8 mouse cellular contexts compared by ENCODE assay signal in genomic region chr9:104373253-104373652, GRCm38 (mm10). TPM values are rescaled to one million over a fixed set of nuclear protein-coding genes. Genes with fewer than 3 reads are reported as not detected.
DNase-seq lines count a peak whose midpoint lies in the region; ATAC-seq and TF ChIP-seq lines count a peak whose summit lies in the region.

No protein-coding gene starts in this region.

- H3K4me2 ChIP-seq in forebrain, embryonic 14.5 days (ENCODE audit: low read length) = no peak overlapping the region
- no peak overlapping the region for H3K4me2 ChIP-seq in forebrain, embryonic 15.5 days (replicated peaks)

- H3K4me1 ChIP-seq in forebrain, embryonic 14.5 days (ENCODE audit: control insufficient read depth, insufficient read depth, low read length) = no peaks in the 10 kb centered on the region
- no peaks in the 10 kb centered on the region for H3K4me1 ChIP-seq in forebrain, embryonic 15.5 days
- H3K4me1 ChIP-seq in E14TG2a.4 (replicated peaks; ENCODE audit: low read depth, low read length) = peaks cover 10% of the 10 kb centered on the region

- no peaks in the 10 kb centered on the region for H3K36me3 ChIP-seq in forebrain, embryonic 14.5 days (ENCODE audit: control insufficient read depth, insufficient read depth, low read length)
- no peaks in the 10 kb centered on the region for H3K36me3 ChIP-seq in forebrain, embryonic 15.5 days
- H3K36me3 ChIP-seq in E14TG2a.4 (ENCODE audit: insufficient read depth, low read length) = no peaks in the 10 kb centered on the region
- H3K36me3 ChIP-seq in splenic B cell, adult 2 months (ENCODE audit: control insufficient read depth, insufficient read depth, low read length, poor library complexity, severe bottlenecking) = no peaks in the 10 kb centered on the region

- peak; percentile 32 for TF ChIP-seq CTCF in E14TG2a.4 (conservative IDR thresholded peaks at IDR 0.05; ENCODE audit: low read length)

- 29% methylated on average over 6 of the region's 6 CpGs for WGBS in forebrain, embryonic 14.5 days
- WGBS in forebrain, embryonic 15.5 days = 24% methylated on average over 6 of the region's 6 CpGs

- H3K9ac ChIP-seq in forebrain, embryonic 14.5 days (ENCODE audit: low read length) = no peak overlapping the region
- H3K9ac ChIP-seq in forebrain, embryonic 15.5 days (replicated peaks) = no peak overlapping the region

- no peaks in the 10 kb centered on the region for H3K9me3 ChIP-seq in forebrain, embryonic 14.5 days (replicated peaks; ENCODE audit: control insufficient read depth, low read length)
- no peaks in the 10 kb centered on the region for H3K9me3 ChIP-seq in forebrain, embryonic 15.5 days
- no peaks in the 10 kb centered on the region for H3K9me3 ChIP-seq in E14TG2a.4 (ENCODE audit: low read length)

- no peak overlapping the region for H3K27ac ChIP-seq in forebrain, embryonic 14.5 days (ENCODE audit: low read depth, low read length)
- no peak overlapping the region for H3K27ac ChIP-seq in forebrain, embryonic 15.5 days (replicated peaks)

- H3K4me3 ChIP-seq in forebrain, embryonic 14.5 days (ENCODE audit: low read depth, low read length) = no peak overlapping the region
- H3K4me3 ChIP-seq in forebrain, embryonic 15.5 days = no peak overlapping the region
- no peak overlapping the region for H3K4me3 ChIP-seq in E14TG2a.4 (replicated peaks; ENCODE audit: low read length)

- peak; percentile 36 for DNase-seq in forebrain, embryonic 14.5 days (ENCODE audit: low spot score)
- DNase-seq in cerebellum, postnatal 10 days = peak; percentile 75 to 77
- DNase-seq in heart, postnatal 4 days = peak; percentile 47
- DNase-seq in layer of hippocampus, postnatal 14 days (ENCODE audit: low spot score in 2 of 2) = peak; percentile 45 to 55
- peak; percentile 56 for DNase-seq in splenic B cell, adult 2 months (ENCODE audit: low read depth, low spot score)

- H3K27me3 ChIP-seq in forebrain, embryonic 14.5 days (replicated peaks; ENCODE audit: control insufficient read depth, insufficient read depth, low read length) = no peaks in the 10 kb centered on the region
- H3K27me3 ChIP-seq in forebrain, embryonic 15.5 days = no peaks in the 10 kb centered on the region
- H3K27me3 ChIP-seq in E14TG2a.4 (ENCODE audit: insufficient read depth, low read length) = no peaks in the 10 kb centered on the region
- H3K27me3 ChIP-seq in splenic B cell, adult 2 months (ENCODE audit: control insufficient read depth, insufficient read depth, low read length, poor library complexity, severe bottlenecking) = no peaks in the 10 kb centered on the region

- no peak for ATAC-seq in forebrain, embryonic 14.5 days
- no peak for ATAC-seq in forebrain, embryonic 15.5 days (replicated peaks)
- ATAC-seq in megakaryocyte progenitor cell, adult 5-6 weeks (replicated peaks; ENCODE audit: poor library complexity) = peak; percentile 95

RNA-seq across cellular contexts. Expression of gene Acpp, which starts 35.7 kb away (rescaled TPM):
- polyA plus RNA-seq in forebrain, embryonic 14.5 days (2014; fragmentation: Nextera tagmentation; extraction: Ambion mirVana) = 0.10 and 0.17 TPM in 2 replicates
- 0.06 and 0.14 TPM in 2 replicates for polyA plus RNA-seq in forebrain, embryonic 15.5 days (2015; fragmentation: Nextera tagmentation; extraction: Ambion mirVana)
- total RNA-seq in heart, postnatal 4 days (2021) = under 1 TPM; 0.14 to 0.43 TPM
- total RNA-seq in layer of hippocampus, postnatal 14 days (2021) = under 1 TPM; 0.24 to 0.62 TPM
- total RNA-seq in megakaryocyte progenitor cell, adult 5-6 weeks (2015) = 4.8 and 7.8 TPM in 2 replicates
- total RNA-seq in megakaryocyte progenitor cell, adult 5-6 weeks (2017) = 3.0 and 4.4 TPM in 2 replicates
